Comparison of ENCODE assay signal across 18 mouse cellular contexts in genomic region chr6:43367434-43367945, GRCm38 (mm10). TPM values are rescaled to one million over a fixed set of nuclear protein-coding genes. Genes with fewer than 3 reads are reported as not detected.
DNase-seq lines count a peak whose midpoint lies in the region; ATAC-seq lines count a peak whose summit lies in the region.
"Had no signal": no experiment of that assay in that cellular context is flagged by ENCODE, and none has a peak within 500 bp of the region (broad histone marks: within the 10 kb centered on the region; RNA-seq: fewer than 3 reads in every experiment).

No protein-coding gene starts in this region.

- no peak overlapping the region for H3K4me3 ChIP-seq in embryonic facial prominence, embryonic 14.5 days (ENCODE audit: low read depth, low read length)
- no peak overlapping the region for H3K4me3 ChIP-seq in embryonic facial prominence, embryonic 10.5 days
- no peak overlapping the region for H3K4me3 ChIP-seq in kidney, embryonic 16.5 days (ENCODE audit: low read length)
- no peak overlapping the region for H3K4me3 ChIP-seq in lung, embryonic 16.5 days (ENCODE audit: low read length)
- H3K4me3 ChIP-seq: embryonic facial prominence, embryonic 12.5 days; forebrain, embryonic 12.5 days; heart, embryonic 10.5 days; hindbrain, embryonic 12.5 days had no signal

- no peak overlapping the region for H3K27ac ChIP-seq in embryonic facial prominence, embryonic 14.5 days (replicated peaks; ENCODE audit: low read depth, low read length)
- no peak overlapping the region for H3K27ac ChIP-seq in embryonic facial prominence, embryonic 10.5 days (replicated peaks)
- no peak overlapping the region for H3K27ac ChIP-seq in kidney, embryonic 16.5 days (ENCODE audit: low read length)
- H3K27ac ChIP-seq in lung, embryonic 16.5 days (ENCODE audit: low read length) = no peak overlapping the region
- H3K27ac ChIP-seq: embryonic facial prominence, embryonic 12.5 days; forebrain, embryonic 12.5 days; heart, embryonic 10.5 days; hindbrain, embryonic 12.5 days had no signal

- no peak overlapping the region for H3K4me2 ChIP-seq in embryonic facial prominence, embryonic 14.5 days (ENCODE audit: low read depth, low read length)
- H3K4me2 ChIP-seq in kidney, embryonic 16.5 days (replicated peaks; ENCODE audit: low read depth, low read length) = no peak overlapping the region
- no peak overlapping the region for H3K4me2 ChIP-seq in lung, embryonic 16.5 days (ENCODE audit: low read depth, low read length)
- H3K4me2 ChIP-seq: embryonic facial prominence, embryonic 12.5 days; forebrain, embryonic 12.5 days; hindbrain, embryonic 12.5 days had no signal

- H3K9me3 ChIP-seq in embryonic facial prominence, embryonic 14.5 days (ENCODE audit: control insufficient read depth, low read length) = no peaks in the 10 kb centered on the region
- H3K9me3 ChIP-seq in embryonic facial prominence, embryonic 10.5 days = no peaks in the 10 kb centered on the region
- H3K9me3 ChIP-seq in kidney, embryonic 16.5 days (ENCODE audit: low read length) = no peaks in the 10 kb centered on the region
- no peaks in the 10 kb centered on the region for H3K9me3 ChIP-seq in lung, embryonic 16.5 days (ENCODE audit: control insufficient read depth, low read length)
- H3K9me3 ChIP-seq: embryonic facial prominence, embryonic 12.5 days; forebrain, embryonic 12.5 days; heart, embryonic 10.5 days; hindbrain, embryonic 12.5 days had no signal

- no peak overlapping the region for H3K9ac ChIP-seq in embryonic facial prominence, embryonic 14.5 days (ENCODE audit: low read depth, low read length)
- H3K9ac ChIP-seq in kidney, embryonic 16.5 days (replicated peaks; ENCODE audit: low read length) = no peak overlapping the region
- H3K9ac ChIP-seq in lung, embryonic 16.5 days (ENCODE audit: low read length) = no peak overlapping the region
- H3K9ac ChIP-seq: embryonic facial prominence, embryonic 12.5 days; forebrain, embryonic 12.5 days; hindbrain, embryonic 12.5 days had no signal

- no peaks in the 10 kb centered on the region for H3K4me1 ChIP-seq in embryonic facial prominence, embryonic 14.5 days (ENCODE audit: control insufficient read depth, insufficient read depth, low read length)
- no peaks in the 10 kb centered on the region for H3K4me1 ChIP-seq in embryonic facial prominence, embryonic 10.5 days
- H3K4me1 ChIP-seq in kidney, embryonic 16.5 days (ENCODE audit: insufficient read depth, low read length) = no peaks in the 10 kb centered on the region
- no peaks in the 10 kb centered on the region for H3K4me1 ChIP-seq in lung, embryonic 16.5 days (replicated peaks; ENCODE audit: control insufficient read depth, insufficient read depth, low read length)
- H3K4me1 ChIP-seq: embryonic facial prominence, embryonic 12.5 days; forebrain, embryonic 12.5 days; heart, embryonic 10.5 days; hindbrain, embryonic 12.5 days had no signal

- DNase-seq in embryonic facial prominence, embryonic 14.5 days (ENCODE audit: low spot score) = no peak
- DNase-seq in embryonic facial prominence, embryonic 10.5 days (ENCODE audit: low spot score) = no peak
- DNase-seq in kidney, postnatal 36 days = no peak
- no peak for DNase-seq in lung, postnatal 14 days
- no peak for DNase-seq in embryo, embryonic 11 days
- DNase-seq in urinary bladder, postnatal 10 days (ENCODE audit: low spot score) = no peak
- DNase-seq: adrenal gland, postnatal 14 days; gastrocnemius, postnatal 10 days; heart, adult 18-20 months; heart, postnatal 4 days had no signal

- ATAC-seq in embryonic facial prominence, embryonic 14.5 days (ENCODE audit: low read depth) = 0 out of 2 replicates have a peak, but pooled peaks have one; percentile 9
- peak; percentile 63; the same call in 1 of the 2 replicates for ATAC-seq in kidney, embryonic 16.5 days (ENCODE audit: low FRiP score, low TSS enrichment)
- peak; percentile 74 for ATAC-seq in lung, embryonic 16.5 days (ENCODE audit: low read depth)
- ATAC-seq: forebrain, embryonic 16.5 days had no signal

- 68% methylated on average over 1 of the region's 1 CpGs for WGBS in embryonic facial prominence, embryonic 14.5 days
- WGBS in embryonic facial prominence, embryonic 10.5 days = 68% methylated on average over 1 of the region's 1 CpGs
- WGBS in kidney, embryonic 16.5 days = 65% methylated on average over 1 of the region's 1 CpGs
- WGBS in lung, embryonic 16.5 days = 26% methylated on average over 1 of the region's 1 CpGs

- no peaks in the 10 kb centered on the region for H3K27me3 ChIP-seq in embryonic facial prominence, embryonic 14.5 days (replicated peaks; ENCODE audit: control insufficient read depth, insufficient read depth, low read length)
- H3K27me3 ChIP-seq in embryonic facial prominence, embryonic 10.5 days (replicated peaks; ENCODE audit: low read depth, poor library complexity, severe bottlenecking) = no peaks in the 10 kb centered on the region
- H3K27me3 ChIP-seq in kidney, embryonic 16.5 days (ENCODE audit: insufficient read depth, low read length) = no peaks in the 10 kb centered on the region
- no peaks in the 10 kb centered on the region for H3K27me3 ChIP-seq in lung, embryonic 16.5 days (ENCODE audit: control insufficient read depth, insufficient read depth, low read depth, low read length)
- H3K27me3 ChIP-seq: embryonic facial prominence, embryonic 12.5 days; forebrain, embryonic 12.5 days; hindbrain, embryonic 12.5 days had no signal

- no peaks in the 10 kb centered on the region for H3K36me3 ChIP-seq in embryonic facial prominence, embryonic 14.5 days (ENCODE audit: control insufficient read depth, insufficient read depth, low read length)
- H3K36me3 ChIP-seq in embryonic facial prominence, embryonic 10.5 days (replicated peaks) = no peaks in the 10 kb centered on the region
- H3K36me3 ChIP-seq in kidney, embryonic 16.5 days (ENCODE audit: insufficient read depth, low read length) = no peaks in the 10 kb centered on the region
- no peaks in the 10 kb centered on the region for H3K36me3 ChIP-seq in lung, embryonic 16.5 days (ENCODE audit: control insufficient read depth, insufficient read depth, low read length)
- H3K36me3 ChIP-seq: embryonic facial prominence, embryonic 12.5 days; forebrain, embryonic 12.5 days; heart, embryonic 10.5 days; hindbrain, embryonic 12.5 days had no signal

RNA-seq across cellular contexts. Expression of gene Nobox, which starts 58.1 kb away (rescaled TPM):
- not detected in 2 replicates for polyA plus RNA-seq in embryonic facial prominence, embryonic 14.5 days (2014; fragmentation: Nextera tagmentation; extraction: Ambion mirVana)
- polyA plus RNA-seq in embryonic facial prominence, embryonic 10.5 days (2016; fragmentation: Nextera tagmentation; extraction: Ambion mirVana) = not detected in 2 replicates
- polyA plus RNA-seq in kidney, embryonic 16.5 days (2015; fragmentation: Nextera tagmentation; extraction: Ambion mirVana) = 0.19 TPM in 1 of 2 replicates, not detected in the other
- polyA plus RNA-seq in lung, embryonic 16.5 days (2015; fragmentation: Nextera tagmentation; extraction: Ambion mirVana) = 0.09 TPM in 1 of 2 replicates, not detected in the other
- polyA plus RNA-seq: C2C12; embryonic facial prominence, embryonic 12.5 days; forebrain, embryonic 12.5 days; forebrain, embryonic 16.5 days; heart, embryonic 10.5 days; hindbrain, embryonic 12.5 days had no signal

Comparison
In these comparisons a context has a peak if more than half of its experiments do, and no peak if none do; other contexts are left out.
1. ATAC-seq: peak in every context shown above with its lines; median percentile 74 in lung, embryonic 16.5 days; 63 in kidney, embryonic 16.5 days; 9 in embryonic facial prominence, embryonic 14.5 days.